Mouse (Mus musculus): ENCODE data around the gene Polr2l. TPM values are rescaled to one million over a fixed set of nuclear protein-coding genes. Genes with fewer than 3 reads are reported as not detected.
A peak's percentile ranks its signal among the peaks of the same experiment; 100 is the strongest.

The Polr2l gene
- polyA plus RNA-seq, 1 experiment from 2014 or later: 43.9 TPM

DNA sequence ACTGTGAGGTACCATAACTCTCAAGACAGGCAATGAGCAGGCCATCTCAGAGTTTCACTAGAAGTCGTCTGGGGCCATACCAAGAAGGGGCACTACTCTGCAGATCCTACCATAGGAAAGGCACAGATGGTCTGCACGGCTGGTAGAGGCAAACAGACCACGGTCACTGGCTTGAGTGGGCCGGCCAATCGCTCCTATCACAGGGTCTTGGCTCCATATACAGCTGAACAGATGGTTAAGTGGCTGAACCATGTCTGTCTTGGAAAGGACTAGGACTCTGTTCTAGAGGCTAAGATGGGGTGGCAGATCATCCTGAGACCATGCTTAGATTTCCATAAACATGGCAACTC is 27.6 kb upstream of the Polr2l start:
- Histone ChIP-seq H3K4me2 (no peak overlapping the region), H3K9me3 (replicated peaks) (no peaks in the 10 kb centered on the region), H3K36me3 (replicated peaks) (peaks cover 16% of the 10 kb centered on the region; the same call in 1 of the 2 replicates), H3K4me1 (replicated peaks) (peaks cover 35% of the 10 kb centered on the region), H3K27ac (replicated peaks) (peak overlapping the region; percentile 8; the same call in 1 of the 2 replicates), H3K27me3 (no peaks in the 10 kb centered on the region), H3K4me3 (replicated peaks) (no peak overlapping the region), H3K9ac (no peak overlapping the region)
- WGBS (ENCODE audit: insufficient replicate concordance): 88% methylated on average over 5 of the region's 5 CpGs
- ATAC-seq (ENCODE audit: insufficient read depth): no peak

DNA sequence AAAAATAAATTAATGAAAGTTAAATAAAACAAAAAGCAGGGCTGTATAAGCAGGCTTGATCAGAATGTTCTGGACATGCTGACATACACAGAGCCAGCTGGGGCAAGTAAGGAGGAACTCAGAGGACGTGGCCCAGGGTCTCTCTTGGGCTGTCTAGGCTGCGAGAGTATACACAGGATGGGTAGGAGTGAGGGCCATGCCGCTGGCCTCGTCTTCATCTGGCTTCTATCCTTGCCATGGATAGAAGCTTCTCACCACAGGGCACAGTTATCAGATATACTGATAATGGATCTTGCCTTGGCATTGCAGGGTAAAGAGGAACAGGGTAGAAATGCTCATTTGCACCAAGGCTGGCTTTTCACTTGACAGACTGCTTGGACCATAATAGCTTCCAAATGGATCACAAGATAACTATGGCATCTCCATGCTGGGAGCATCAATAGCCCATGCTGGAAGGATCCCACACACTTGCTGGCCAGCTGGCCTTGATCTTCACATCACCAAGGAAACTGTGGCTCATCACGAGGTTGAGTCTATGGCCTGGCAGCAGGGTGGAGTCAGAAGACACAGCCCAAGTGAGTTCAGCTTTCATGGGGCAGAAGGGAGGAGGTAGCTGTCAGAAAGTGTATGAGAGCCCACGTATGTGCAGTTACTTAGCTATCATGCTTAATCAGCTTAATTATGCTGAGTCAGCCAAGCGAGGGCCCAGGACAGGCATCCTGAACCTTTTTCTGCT is 27.1 kb upstream of the Polr2l start:
- Histone ChIP-seq H3K4me3 (replicated peaks) (no peak overlapping the region), H3K36me3 (replicated peaks) (peaks cover 19% of the 10 kb centered on the region; the same call in 1 of the 2 replicates), H3K27me3 (no peaks in the 10 kb centered on the region), H3K9ac (no peak overlapping the region), H3K27ac (replicated peaks) (peak overlapping the region; percentile 8; the same call in 1 of the 2 replicates), H3K9me3 (replicated peaks) (no peaks in the 10 kb centered on the region), H3K4me2 (no peak overlapping the region), H3K4me1 (replicated peaks) (peaks cover 30% of the 10 kb centered on the region)
- no peak for ATAC-seq (ENCODE audit: insufficient read depth)
- 73% methylated on average over 7 of the region's 7 CpGs for WGBS (ENCODE audit: insufficient replicate concordance)

DNA sequence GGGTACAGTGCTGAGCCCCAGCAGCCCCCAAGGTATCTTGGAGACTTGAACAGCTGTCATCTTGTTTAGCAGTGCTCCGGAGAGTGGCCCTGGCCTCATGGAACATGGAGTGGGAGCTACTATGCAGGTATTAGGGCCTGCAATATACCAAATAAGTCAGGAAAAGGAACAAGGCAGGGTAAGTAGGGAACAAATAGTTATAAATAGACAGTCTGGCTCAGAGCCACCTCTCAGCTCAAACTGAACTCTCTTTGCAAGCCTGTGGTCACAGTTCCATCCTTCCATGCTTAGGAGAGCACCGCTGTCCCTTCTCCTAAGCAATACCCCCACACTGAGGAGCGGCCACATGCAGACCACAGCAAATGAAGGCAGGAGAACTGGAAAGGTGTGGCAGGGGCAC is 22.7 kb upstream of the Polr2l start:
- H3K9ac ChIP-seq: no peak overlapping the region
- no peak overlapping the region for H3K4me2 ChIP-seq
- peaks cover 32% of the 10 kb centered on the region for H3K36me3 ChIP-seq (replicated peaks)
- H3K27me3 ChIP-seq: no peaks in the 10 kb centered on the region
- no peak overlapping the region for H3K4me3 ChIP-seq (replicated peaks)
- peaks cover 8% of the 10 kb centered on the region for H3K4me1 ChIP-seq (replicated peaks)
- H3K27ac ChIP-seq (replicated peaks): no peak overlapping the region
- 69% methylated on average over 3 of the region's 3 CpGs for WGBS (ENCODE audit: insufficient replicate concordance)
- ATAC-seq (ENCODE audit: insufficient read depth): no peak
- no peaks in the 10 kb centered on the region for H3K9me3 ChIP-seq (replicated peaks)

DNA sequence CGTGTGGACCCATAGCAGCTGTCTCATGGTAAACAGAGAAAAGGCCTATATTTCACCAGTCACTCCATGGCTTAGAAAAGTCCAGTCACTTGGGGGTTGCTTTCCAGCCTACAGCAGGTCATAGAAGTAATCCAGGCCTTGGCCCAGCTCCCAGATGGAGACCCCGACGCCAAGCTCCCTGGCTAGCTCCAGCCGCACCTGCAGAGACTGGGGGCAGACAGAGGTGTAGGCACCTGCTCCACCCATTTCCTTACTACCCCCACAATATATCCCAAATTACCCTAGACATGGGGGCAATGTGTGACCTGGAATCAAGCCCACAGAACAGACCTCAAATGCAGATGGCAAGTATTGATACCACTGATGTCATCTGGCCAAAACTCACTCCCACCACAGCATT is 21.0 kb upstream of the Polr2l start:
- no peak overlapping the region for H3K4me3 ChIP-seq (replicated peaks)
- H3K36me3 ChIP-seq (replicated peaks): peaks cover 43% of the 10 kb centered on the region
- no peaks in the 10 kb centered on the region for H3K9me3 ChIP-seq (replicated peaks)
- WGBS (ENCODE audit: insufficient replicate concordance): 73% methylated on average over 4 of the region's 4 CpGs
- no peak overlapping the region for H3K27ac ChIP-seq (replicated peaks)
- no peak overlapping the region for H3K4me2 ChIP-seq
- no peak overlapping the region for H3K9ac ChIP-seq
- H3K4me1 ChIP-seq (replicated peaks): no peaks in the 10 kb centered on the region; the same call in 1 of the 2 replicates
- no peak for ATAC-seq (ENCODE audit: insufficient read depth)
- no peaks in the 10 kb centered on the region for H3K27me3 ChIP-seq

DNA sequence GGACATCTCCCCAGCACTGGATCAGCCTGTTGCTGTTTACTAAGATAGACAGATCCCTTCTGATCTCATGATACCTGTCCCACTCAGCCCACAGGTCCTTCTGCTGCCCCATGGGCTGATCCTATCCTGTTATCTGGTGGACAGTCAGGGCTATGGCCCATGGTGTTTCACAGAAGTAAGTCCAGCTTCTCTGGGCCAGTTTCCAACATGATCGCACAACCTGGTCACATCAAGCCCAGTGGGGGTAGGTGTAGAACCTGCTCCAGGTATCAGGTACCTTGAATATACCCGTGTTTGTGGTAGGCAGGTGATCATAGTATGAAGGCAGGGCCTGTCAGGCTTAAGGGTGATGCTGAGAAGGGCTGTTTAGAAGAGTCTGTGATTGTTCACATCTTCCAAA is 20.4 kb upstream of the Polr2l start:
- no peak for ATAC-seq (ENCODE audit: insufficient read depth)
- Histone ChIP-seq H3K4me1 (replicated peaks) (no peaks in the 10 kb centered on the region; the same call in 1 of the 2 replicates), H3K27ac (replicated peaks) (no peak overlapping the region), H3K9ac (no peak overlapping the region), H3K36me3 (replicated peaks) (peaks cover 43% of the 10 kb centered on the region), H3K4me3 (replicated peaks) (no peak overlapping the region), H3K4me2 (no peak overlapping the region), H3K9me3 (replicated peaks) (no peaks in the 10 kb centered on the region), H3K27me3 (no peaks in the 10 kb centered on the region)
- 68% methylated on average over 2 of the region's 2 CpGs for WGBS (ENCODE audit: insufficient replicate concordance)

DNA sequence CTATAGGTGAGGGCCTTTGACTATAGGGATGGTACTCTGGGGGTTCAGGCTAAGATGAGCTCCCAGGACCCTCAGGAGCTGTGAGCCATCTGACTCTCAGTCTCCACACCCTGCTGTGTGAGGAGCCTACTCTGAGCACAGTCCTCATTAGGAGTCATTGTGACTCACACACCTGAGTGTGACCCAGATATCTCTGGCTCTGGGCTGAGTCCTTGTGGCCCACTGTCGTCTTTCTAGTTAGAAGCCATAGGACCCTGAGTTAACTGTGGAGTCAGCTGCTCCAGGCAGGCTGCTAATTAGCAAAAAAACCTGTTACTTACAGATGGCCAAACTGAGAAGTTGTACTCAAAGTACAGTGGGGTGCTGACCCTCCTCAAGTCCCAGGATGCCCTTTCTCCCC is 18.8 kb upstream of the Polr2l start:
- Histone ChIP-seq H3K4me3 (replicated peaks) (no peak overlapping the region), H3K27me3 (no peaks in the 10 kb centered on the region), H3K27ac (replicated peaks) (no peak overlapping the region), H3K4me1 (replicated peaks) (no peaks in the 10 kb centered on the region; the same call in 1 of the 2 replicates), H3K4me2 (no peak overlapping the region), H3K36me3 (replicated peaks) (peaks cover 36% of the 10 kb centered on the region), H3K9me3 (replicated peaks) (no peaks in the 10 kb centered on the region), H3K9ac (no peak overlapping the region)
- no peak for ATAC-seq (ENCODE audit: insufficient read depth)
- WGBS (ENCODE audit: insufficient replicate concordance): 66% methylated on average over 1 of the region's 1 CpGs

DNA sequence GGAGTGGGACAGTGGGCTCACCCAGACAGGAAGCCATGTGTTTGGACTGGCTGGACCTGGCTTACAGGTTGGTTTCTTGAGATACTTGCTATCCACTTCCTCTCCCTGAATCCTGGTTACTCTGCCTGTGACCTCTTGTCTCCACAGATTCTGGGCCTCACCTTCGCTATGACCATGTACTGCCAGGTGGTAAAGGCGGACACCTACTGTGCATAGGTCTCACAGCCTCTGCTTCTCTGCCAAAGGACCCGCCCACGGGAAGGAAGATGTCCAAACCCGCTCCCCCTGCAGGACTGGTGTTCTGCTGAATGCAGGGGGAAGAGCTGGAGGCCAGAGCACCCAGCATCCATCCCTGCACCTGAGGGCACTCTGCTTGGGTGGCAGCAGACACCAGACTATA is 17.8 kb upstream of the Polr2l start:
- Histone ChIP-seq H3K9ac (no peak overlapping the region), H3K9me3 (replicated peaks) (no peaks in the 10 kb centered on the region), H3K4me3 (replicated peaks) (no peak overlapping the region), H3K36me3 (replicated peaks) (peaks cover 36% of the 10 kb centered on the region), H3K4me2 (no peak overlapping the region), H3K27me3 (no peaks in the 10 kb centered on the region), H3K4me1 (replicated peaks) (no peaks in the 10 kb centered on the region; the same call in 1 of the 2 replicates), H3K27ac (replicated peaks) (no peak overlapping the region)
- 83% methylated on average over 5 of the region's 5 CpGs for WGBS (ENCODE audit: insufficient replicate concordance)
- no peak for ATAC-seq (ENCODE audit: insufficient read depth)

DNA sequence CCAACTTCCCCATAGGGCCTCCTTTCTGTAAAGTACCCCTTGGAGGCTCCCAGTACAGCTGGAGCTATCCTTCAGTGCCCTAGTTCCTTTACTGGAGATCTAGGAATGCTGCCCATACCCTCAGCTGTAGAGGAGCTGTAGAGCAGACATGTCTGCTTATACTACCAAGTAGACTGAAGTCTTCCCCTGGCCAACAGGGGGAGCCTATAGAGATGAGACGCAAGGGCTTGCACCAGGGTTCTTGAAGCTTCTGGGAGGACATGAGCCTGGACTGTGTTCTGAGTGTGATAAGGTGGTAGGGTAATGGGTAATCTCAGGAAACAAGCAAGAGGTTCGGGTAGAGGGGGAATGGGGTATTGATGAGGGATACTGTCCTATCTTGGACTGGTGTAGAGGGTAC is 16.2 kb upstream of the Polr2l start:
- Histone ChIP-seq H3K4me2 (no peak overlapping the region), H3K27me3 (no peaks in the 10 kb centered on the region), H3K27ac (replicated peaks) (no peak overlapping the region), H3K4me3 (replicated peaks) (no peak overlapping the region), H3K36me3 (replicated peaks) (peaks cover 31% of the 10 kb centered on the region), H3K4me1 (replicated peaks) (peaks cover 3% of the 10 kb centered on the region; the same call in 1 of the 2 replicates), H3K9ac (no peak overlapping the region), H3K9me3 (replicated peaks) (no peaks in the 10 kb centered on the region)
- WGBS (ENCODE audit: insufficient replicate concordance): 29% methylated on average over 2 of the region's 2 CpGs
- ATAC-seq (ENCODE audit: insufficient read depth): peak; percentile 53

DNA sequence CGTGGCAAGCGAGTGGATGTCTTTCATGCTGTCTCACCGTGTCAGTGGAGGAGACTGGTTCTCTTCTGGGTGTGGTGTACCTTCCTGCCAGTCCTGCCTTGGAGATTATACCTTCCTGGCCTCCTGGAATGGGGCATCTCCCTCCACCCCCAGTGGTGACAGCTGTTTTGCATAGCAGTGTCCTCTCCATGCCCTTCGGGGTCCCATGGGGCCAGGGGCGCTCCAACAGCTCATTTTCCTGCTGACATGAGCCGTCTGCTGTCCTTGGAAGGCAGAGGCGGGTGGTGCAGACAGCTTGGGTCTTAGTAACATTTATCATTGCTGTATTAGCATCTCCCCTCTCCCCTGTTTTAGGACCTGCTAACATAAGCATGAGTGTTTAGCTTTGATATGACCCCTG is 12.2 kb upstream of the Polr2l start:
- peaks cover 21% of the 10 kb centered on the region for H3K27me3 ChIP-seq
- 77% methylated on average over 7 of the region's 7 CpGs for WGBS (ENCODE audit: insufficient replicate concordance)
- H3K9me3 ChIP-seq (replicated peaks): no peaks in the 10 kb centered on the region
- H3K4me1 ChIP-seq (replicated peaks): peaks cover 9% of the 10 kb centered on the region
- no peak overlapping the region for H3K4me3 ChIP-seq (replicated peaks)
- peaks cover 6% of the 10 kb centered on the region; the same call in 1 of the 2 replicates for H3K36me3 ChIP-seq (replicated peaks)
- H3K9ac ChIP-seq: no peak overlapping the region
- ATAC-seq (ENCODE audit: insufficient read depth): no peak
- H3K27ac ChIP-seq (replicated peaks): no peak overlapping the region
- no peak overlapping the region for H3K4me2 ChIP-seq

DNA sequence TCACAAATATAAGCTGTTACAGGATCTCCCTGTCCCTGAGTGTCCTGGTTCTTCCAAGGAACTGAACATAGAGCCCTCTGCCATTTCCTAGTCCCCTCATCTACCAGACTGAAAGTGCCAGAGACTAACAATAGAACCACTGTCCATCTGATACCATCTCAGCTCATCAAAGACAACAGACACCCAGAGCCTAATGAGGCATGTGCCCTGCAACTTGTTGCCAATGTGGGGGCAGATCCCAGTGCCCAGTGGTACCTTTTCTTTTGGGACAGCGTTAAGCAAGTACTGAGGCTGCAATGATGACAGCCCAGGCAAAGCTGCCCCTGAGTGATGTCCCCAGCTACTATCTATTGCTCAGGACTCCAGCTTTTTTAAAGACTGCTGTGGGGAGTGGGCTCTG is 11.3 kb upstream of the Polr2l start:
- no peak for ATAC-seq (ENCODE audit: insufficient read depth)
- WGBS (ENCODE audit: insufficient replicate concordance): 85% methylated on average over 1 of the region's 1 CpGs

DNA sequence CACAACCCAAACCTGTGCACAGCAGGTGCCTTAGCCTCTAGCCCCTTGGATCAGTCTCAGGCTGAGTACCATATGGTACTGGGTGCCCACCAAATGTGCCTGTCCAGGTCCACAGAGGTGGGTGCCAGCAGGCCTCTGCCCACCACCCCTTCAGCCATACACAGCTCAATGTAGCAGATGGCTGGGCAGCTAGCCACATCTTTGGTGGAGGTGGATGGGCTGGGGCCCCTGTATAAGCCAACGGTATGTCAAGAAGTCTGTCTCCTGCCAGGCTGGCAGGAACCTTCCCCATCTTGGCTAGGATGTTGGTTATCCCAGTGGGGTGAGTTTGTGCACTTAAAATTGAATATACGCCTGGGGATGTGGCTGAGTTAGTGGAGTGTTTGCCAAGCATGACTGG is 10.7 kb upstream of the Polr2l start:
- no peak for ATAC-seq (ENCODE audit: insufficient read depth)

More for the DNA sequence above, 11.3 kb upstream of the Polr2l start:
- no peak overlapping the region for H3K9ac ChIP-seq
- H3K9me3 ChIP-seq (replicated peaks): no peaks in the 10 kb centered on the region
- H3K4me3 ChIP-seq (replicated peaks): no peak overlapping the region
- H3K36me3 ChIP-seq (replicated peaks): no peaks in the 10 kb centered on the region
- no peak overlapping the region for H3K4me2 ChIP-seq
- H3K27me3 ChIP-seq: peaks cover 30% of the 10 kb centered on the region
- H3K27ac ChIP-seq (replicated peaks): no peak overlapping the region
- H3K4me1 ChIP-seq (replicated peaks): peaks cover 18% of the 10 kb centered on the region

DNA sequence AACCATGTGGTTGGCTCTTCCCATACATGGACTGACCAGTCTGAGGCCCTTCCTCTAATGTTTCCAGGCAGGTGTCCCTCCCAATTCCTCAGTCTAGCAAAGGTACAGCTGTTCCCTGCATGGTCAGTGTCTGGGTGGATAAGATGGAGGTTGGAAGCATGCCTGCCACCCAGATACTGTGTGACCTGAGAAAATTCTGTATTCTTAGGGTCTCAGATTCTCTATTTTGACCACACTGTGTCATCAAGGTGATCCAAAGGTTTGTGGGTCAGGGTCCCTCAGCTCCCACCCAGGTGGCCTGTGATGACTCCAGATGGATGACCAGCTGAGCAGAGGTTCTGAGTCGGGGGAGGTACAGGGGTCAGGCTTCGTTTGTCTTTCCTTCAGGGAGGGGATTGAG is 10.3 kb upstream of the Polr2l start:
- H3K36me3 ChIP-seq (replicated peaks): no peaks in the 10 kb centered on the region
- H3K9me3 ChIP-seq (replicated peaks): no peaks in the 10 kb centered on the region
- no peak for ATAC-seq (ENCODE audit: insufficient read depth)
- H3K4me2 ChIP-seq: no peak overlapping the region
- peaks cover 40% of the 10 kb centered on the region for H3K27me3 ChIP-seq
- WGBS (ENCODE audit: insufficient replicate concordance): 50% methylated on average over 2 of the region's 2 CpGs
- H3K4me1 ChIP-seq (replicated peaks): peaks cover 28% of the 10 kb centered on the region
- H3K4me3 ChIP-seq (replicated peaks): no peak overlapping the region
- H3K27ac ChIP-seq (replicated peaks): no peak overlapping the region
- no peak overlapping the region for H3K9ac ChIP-seq

More for the DNA sequence above, 10.7 kb upstream of the Polr2l start:
- Histone ChIP-seq H3K9me3 (replicated peaks) (no peaks in the 10 kb centered on the region), H3K4me3 (replicated peaks) (no peak overlapping the region), H3K36me3 (replicated peaks) (no peaks in the 10 kb centered on the region), H3K27me3 (peaks cover 36% of the 10 kb centered on the region), H3K4me2 (no peak overlapping the region), H3K4me1 (replicated peaks) (peaks cover 24% of the 10 kb centered on the region), H3K27ac (replicated peaks) (no peak overlapping the region), H3K9ac (no peak overlapping the region)
- 77% methylated on average over 2 of the region's 2 CpGs for whole genome bisulfite sequencing (ENCODE audit: insufficient replicate concordance)
